Mouse (Mus musculus): ENCODE measurements at regions not wholly inside any gene's neighbourhood (a gene's known extent, or its start where the extent isn't known, plus 50 kb on each side); places are given as distances from the start of the nearest gene placed in this dataset.
A peak's percentile ranks its signal among the peaks of the same experiment; 100 is the strongest.
"Not testable (repeated sequence)": the region's sequence is repeated elsewhere in the genome, so short reads cannot be mapped to it uniquely, and the experiment has no call there.

GRCm38 (mm10) chr2:78279382-78280056 lies 333.3 kb upstream of the Cwc22 start:
- peak; percentile 50 for DNase-seq (ENCODE audit: low spot score)

- no peak for DNase-seq (ENCODE audit: low spot score)
Measured at GRCm38 (mm10) chr2:78278630-78279029, 332.5 kb upstream of the Cwc22 start.

- no peak for DNase-seq (ENCODE audit: low spot score)
Measured at GRCm38 (mm10) chr2:78277699-78278098, 331.5 kb upstream of the Cwc22 start.

GRCm38 (mm10) chr2:78274122-78274521 lies 327.9 kb upstream of the Cwc22 start:
- no peak for DNase-seq (ENCODE audit: low spot score)

- no peak for DNase-seq (ENCODE audit: low spot score)
Measured at GRCm38 (mm10) chr2:78268705-78269104, 322.5 kb upstream of the Cwc22 start.

GRCm38 (mm10) chr2:78267527-78268375 lies 321.6 kb upstream of the Cwc22 start:
- no peak for DNase-seq (ENCODE audit: low spot score)

DNA sequence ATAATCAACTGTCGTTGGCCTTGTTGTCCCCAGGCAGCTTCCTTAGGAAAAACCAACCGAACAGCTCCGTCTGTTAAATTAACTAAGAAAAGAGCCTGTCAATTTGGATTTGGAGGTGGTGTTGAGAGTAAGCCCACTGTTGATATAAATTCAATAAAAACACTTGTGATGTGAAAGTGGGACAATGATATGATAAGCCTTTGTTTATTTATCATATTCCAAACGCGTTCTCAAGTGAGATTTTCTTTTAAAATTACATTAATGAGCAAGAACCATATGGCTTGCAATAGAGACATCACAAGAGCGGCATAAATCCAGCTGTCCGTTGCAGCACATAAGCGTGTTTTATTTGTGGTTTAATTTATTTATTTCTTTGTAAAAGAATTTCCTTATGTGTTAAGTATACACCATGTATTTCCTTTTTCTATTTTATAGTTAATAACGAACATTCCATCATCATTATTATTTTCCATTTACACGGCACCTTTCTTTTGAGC lies 307.5 kb upstream of the Cwc22 start:
- no peak for DNase-seq (ENCODE audit: low spot score)

DNA sequence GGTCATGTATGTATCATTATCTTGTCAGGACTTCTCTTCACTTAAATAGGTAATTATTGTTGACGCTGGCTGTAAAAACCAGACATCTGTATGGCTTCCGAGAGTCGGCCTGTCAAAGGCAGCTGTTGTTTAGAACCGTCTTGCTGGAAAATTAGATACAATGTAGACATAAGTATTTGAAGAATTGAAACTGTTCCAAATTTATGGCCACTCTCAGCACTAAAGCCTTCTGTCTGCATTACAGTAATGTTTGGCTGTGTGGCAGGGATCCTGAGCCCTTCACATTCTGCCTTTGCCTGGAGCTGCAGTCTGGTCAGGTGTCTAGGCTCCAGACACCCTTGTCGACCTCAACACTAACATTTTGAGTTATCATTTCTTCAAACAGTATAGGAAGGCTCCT lies 300.2 kb upstream of the Cwc22 start:
- no peak for DNase-seq (ENCODE audit: low spot score)

- DNase-seq (ENCODE audit: low spot score), result no peak
Measured at GRCm38 (mm10) chr2:78240299-78240698, 294.1 kb upstream of the Cwc22 start.

DNA sequence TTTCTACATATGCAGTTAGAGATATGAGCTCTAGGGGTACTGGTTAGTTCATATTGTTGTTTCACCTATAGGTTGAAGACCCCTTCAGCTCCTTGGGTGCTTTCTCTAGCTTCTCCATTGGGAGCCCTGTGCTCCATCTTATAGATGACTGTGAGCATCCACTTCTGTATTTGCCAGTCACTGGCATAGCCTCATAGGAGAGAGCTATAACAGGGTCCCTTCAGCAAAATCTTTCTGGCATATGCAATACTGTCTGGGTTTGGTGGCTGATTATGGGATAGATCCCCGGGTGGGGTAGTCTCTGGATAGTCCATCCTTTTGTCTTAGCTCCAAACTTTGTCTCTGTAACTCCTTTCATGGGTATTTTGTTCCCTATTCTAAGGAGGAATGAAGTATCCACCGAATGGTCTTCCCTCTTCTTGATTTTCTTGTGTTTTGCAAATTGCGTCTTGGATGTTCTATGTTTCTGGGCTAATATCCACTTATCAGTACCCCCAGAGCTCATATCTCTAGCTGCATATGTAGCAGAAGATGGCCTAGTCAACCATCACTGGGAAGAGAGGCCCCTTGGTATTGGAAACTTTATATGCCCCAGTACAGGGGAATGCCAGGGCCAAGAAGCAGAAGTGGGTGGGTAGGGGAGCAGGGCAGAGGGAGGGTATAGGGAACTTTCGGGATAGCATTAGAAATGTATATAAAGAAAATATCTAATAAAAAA lies 279.4 kb upstream of the Cwc22 start:
- not testable (repeated sequence) for DNase-seq (ENCODE audit: low spot score)

DNA sequence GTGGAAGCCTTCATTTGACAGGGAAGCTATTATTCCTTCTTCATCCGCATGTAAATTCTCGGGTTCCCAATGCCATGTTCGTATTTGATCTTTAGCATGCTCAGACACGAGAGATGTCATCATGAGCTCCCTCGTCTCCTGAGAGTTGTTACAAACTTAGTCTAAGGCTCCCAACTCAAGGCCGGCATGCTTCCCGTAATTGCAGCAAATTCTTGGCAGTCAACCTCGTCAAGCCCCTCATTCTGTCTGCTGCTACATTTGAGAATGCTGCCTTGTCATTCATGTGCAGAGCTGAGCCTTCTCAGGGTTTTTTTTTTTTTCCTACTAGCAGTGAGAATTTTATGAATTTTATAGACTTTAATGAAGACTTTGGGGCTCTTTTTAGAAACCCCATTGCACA lies 268.3 kb upstream of the Cwc22 start:
- no peak for DNase-seq (ENCODE audit: low spot score)

DNA sequence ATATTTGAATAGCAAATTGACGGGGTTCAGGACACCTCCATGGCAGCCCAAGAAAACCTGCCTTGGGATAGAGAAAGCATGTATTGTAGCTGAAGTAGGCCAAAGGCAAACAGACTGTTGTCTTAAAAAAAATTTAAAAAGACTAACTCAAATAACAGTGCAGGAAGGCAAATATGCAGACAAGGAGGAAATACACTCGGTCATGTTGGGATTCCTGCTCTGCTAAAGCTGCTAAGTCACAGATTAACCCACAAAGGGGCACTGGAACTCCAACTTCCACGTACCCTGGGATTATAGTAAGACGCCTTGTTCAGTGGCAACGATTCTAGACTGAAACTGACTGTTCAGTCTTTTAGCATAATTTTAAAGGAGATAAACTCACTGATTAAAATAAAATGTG lies 258.9 kb upstream of the Cwc22 start:
- no peak for DNase-seq (ENCODE audit: low spot score)

DNA sequence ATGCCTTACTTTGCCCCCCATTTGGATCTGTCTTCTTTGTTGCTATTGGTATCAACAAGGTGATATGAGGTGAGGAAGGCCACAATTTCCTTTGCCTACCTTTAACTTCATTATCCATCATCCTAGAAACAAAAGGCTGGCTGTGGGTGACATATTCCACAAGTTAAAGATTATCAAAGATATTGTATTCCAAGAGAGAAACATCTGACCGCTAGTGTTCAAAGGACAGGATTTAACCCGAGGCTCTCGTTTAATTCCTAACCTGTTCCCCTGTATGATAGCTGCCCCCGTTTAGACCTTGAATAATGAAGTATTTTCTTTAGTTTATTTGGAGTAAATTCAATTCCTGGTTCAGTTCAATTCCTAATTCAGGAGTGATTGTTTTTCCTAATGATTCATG lies 249.8 kb upstream of the Cwc22 start:
- no peak for DNase-seq (ENCODE audit: low spot score)

DNA sequence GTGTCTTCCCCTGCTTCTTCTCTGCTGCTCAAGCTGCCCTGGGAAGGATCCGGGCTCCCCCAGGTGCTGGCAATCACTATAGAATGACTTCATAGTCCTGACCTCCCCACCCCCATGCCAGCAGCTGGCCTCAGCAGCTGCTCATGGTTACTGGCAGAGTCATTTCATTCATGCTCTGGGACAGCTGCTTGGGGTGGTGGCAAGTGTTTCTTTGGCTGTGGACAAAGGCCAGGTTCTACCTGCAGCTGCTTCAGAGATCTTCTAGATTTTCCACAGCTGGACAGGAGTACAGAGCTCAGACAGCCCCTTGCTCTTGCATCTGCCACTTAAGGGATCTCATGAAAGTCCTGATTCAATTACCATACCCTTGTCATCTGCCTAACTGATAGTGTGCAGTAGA lies 243.4 kb upstream of the Cwc22 start:
- no peak for DNase-seq (ENCODE audit: low spot score)

DNA sequence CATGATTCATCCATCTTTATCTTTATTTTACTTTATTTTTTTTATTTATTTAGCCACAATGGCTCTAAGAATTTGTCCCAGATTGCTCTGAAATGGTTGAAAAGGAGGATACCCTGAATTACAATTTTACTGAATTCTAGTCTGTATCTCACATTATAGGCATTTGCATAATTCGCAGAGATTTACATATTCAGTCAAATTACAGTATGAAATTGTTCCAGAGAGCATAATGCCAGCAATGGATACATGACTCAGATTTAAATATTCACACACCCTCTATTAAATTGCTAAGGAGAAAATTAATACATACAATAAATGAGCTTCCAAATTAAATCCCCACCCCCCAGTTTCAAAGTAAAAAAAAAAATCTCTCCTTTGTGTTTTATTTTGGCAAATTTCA lies 238.8 kb upstream of the Cwc22 start:
- no peak for DNase-seq (ENCODE audit: low spot score)

DNA sequence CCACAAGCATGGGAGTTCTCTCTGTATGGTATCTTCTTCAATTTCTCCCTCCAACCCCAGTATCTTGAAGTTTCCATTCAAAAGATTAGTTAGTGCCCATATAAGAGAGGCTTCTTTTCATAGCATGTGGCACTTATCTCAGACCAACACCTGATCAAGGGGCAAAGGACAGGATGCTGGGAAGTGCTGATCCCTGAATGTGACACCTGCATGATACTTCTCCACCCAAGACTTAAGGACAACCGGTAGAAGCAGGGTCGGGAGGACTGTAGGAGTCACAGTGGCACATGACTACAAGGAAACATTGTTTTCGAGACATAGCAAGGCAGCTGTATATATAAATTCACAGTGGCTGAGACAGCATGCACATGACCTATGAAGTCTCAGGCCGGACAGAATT lies 227.6 kb upstream of the Cwc22 start:
- DNase-seq (ENCODE audit: low spot score), result no peak

GRCm38 (mm10) chr2:78172819-78173218 lies 226.6 kb upstream of the Cwc22 start:
- DNase-seq (ENCODE audit: low spot score), result no peak

- DNase-seq (ENCODE audit: low spot score), result no peak
Measured at GRCm38 (mm10) chr2:78170162-78170747, 224.1 kb upstream of the Cwc22 start.

DNA sequence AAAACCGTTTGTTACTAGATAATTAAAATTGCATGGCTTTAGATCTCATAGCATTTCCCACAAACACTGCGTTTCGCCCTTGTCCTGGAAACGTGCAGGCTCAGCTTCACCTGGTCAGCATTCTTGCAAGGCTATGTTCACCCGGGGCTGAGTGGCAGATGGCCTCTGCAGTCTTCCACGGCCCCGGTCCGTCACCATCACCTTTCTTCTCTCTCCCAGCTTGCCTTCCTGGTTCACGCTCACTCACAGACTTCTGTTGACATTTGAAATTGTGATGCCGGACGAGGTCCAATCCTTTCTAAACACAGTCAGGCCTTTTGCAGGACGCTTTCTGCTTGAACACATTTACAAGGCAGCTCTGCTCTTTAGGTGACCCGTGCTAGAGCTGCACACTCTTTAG lies 219.3 kb upstream of the Cwc22 start:
- DNase-seq (ENCODE audit: low spot score), result peak; percentile 14

- DNase-seq (ENCODE audit: low spot score), result peak; percentile 12
Measured at GRCm38 (mm10) chr2:78159877-78160485, 213.8 kb upstream of the Cwc22 start.

GRCm38 (mm10) chr2:78110335-78110734 lies 164.2 kb upstream of the Cwc22 start:
- no peak for DNase-seq (ENCODE audit: low spot score)

DNA sequence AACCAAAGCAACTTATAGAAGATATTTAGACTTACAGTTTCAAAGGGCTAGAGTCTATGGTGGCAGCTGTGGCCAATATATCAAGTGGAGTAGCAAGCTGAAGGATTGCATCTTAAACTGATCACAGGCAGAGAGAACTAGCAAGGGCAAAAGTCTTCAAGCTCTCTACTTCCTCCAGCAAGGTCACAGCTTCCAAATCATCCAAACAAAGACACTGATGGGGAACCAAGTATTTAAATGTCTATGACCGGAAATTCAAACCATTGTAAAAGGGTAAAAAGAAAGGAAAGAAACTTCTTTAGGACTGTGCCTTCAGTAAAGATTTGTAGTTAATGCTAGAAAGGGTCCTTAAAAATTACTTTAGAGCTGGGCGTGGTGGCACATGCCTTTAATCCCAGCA lies 149.4 kb upstream of the Cwc22 start:
- DNase-seq (ENCODE audit: low spot score), result no peak
